Mouse (Mus musculus) forebrain, embryonic 14.5 days (tissue): ENCODE data around the gene Ak5. TPM values are rescaled to one million over a fixed set of nuclear protein-coding genes. Genes with fewer than 3 reads are reported as not detected.

Source experiments
- ATAC-seq: fragments of 200-750 bp; cut with Nextera tagmentation; 2 replicates; pipeline ENCODE4 v1.8.0; 2017; ENCODE audit warnings: mild to moderate bottlenecking, moderate library complexity
- DNase-seq: peaks from one replicate; pipeline ENCODE4 v3.0.0-alpha.2; 2015; ENCODE audit warnings: low spot score
- H3K27ac ChIP-seq: fragments of 300-500 bp; sonication (generic); 2 replicates; pipeline ENCODE4 v1.5.1; 2014; ENCODE audit warnings: low read depth, mild to moderate bottlenecking, control low read depth, low read length, moderate library complexity
- H3K27me3 ChIP-seq: fragments of 300-500 bp; sonication (generic); replicated peaks from 2 replicates; pipeline ENCODE4 v1.6.1; 2014; ENCODE audit warnings: low read length, control low read depth, mixed read lengths; ENCODE audit not compliant: control insufficient read depth, insufficient read depth
- H3K36me3 ChIP-seq: fragments of 300-500 bp; sonication (generic); 2 replicates; pipeline ENCODE4 v1.6.1; 2014; ENCODE audit warnings: low read length, control low read depth; ENCODE audit not compliant: control insufficient read depth, insufficient read depth
- H3K4me1 ChIP-seq: fragments of 300-500 bp; sonication (generic); 2 replicates; pipeline ENCODE4 v1.6.1; 2014; ENCODE audit warnings: antibody characterized with exemption, low read length, control low read depth; ENCODE audit not compliant: control insufficient read depth, insufficient read depth
- H3K4me2 ChIP-seq: fragments of 300-500 bp; sonication (generic); 2 replicates; pipeline ENCODE4 v1.6.1; 2014; ENCODE audit warnings: mild to moderate bottlenecking, control low read depth, low read length
- H3K4me3 ChIP-seq: fragments of 300-500 bp; sonication (generic); 2 replicates; pipeline ENCODE4 v1.5.1; 2014; ENCODE audit warnings: low read depth, low read length, control low read depth
- H3K9ac ChIP-seq: fragments of 300-500 bp; sonication (generic); 2 replicates; pipeline ENCODE4 v1.6.1; 2014; ENCODE audit warnings: mild to moderate bottlenecking, low read length, control low read depth, moderate library complexity
- H3K9me3 ChIP-seq: fragments of 300-500 bp; sonication (generic); replicated peaks from 2 replicates; pipeline ENCODE4 v1.6.1; 2016; ENCODE audit warnings: low read length, control low read depth, mixed read lengths; ENCODE audit not compliant: control insufficient read depth
- WGBS: fragments of 180-500 bp; shearing (Covaris S2); extraction: QIAGEN DNeasy Blood & Tissue Kit; methylation state at CpG from one replicate; pipeline ENCODE4 v1.1.7; 2014; 5-methylcytosine and 5-hydroxymethylcytosine counted together
- polyA plus RNA-seq: library from polyadenylated mRNA; unstranded; fragments of >200 nt; fragmentation: Nextera tagmentation; extraction: Ambion mirVana; gene quantifications from 2 replicates; pipeline ENCODE4 v1.2.1, GENCODE M21; 2014

Gene Ak5
- polyA plus RNA-seq, 1 experiment from 2014 or later: 4.9 TPM

DNA sequence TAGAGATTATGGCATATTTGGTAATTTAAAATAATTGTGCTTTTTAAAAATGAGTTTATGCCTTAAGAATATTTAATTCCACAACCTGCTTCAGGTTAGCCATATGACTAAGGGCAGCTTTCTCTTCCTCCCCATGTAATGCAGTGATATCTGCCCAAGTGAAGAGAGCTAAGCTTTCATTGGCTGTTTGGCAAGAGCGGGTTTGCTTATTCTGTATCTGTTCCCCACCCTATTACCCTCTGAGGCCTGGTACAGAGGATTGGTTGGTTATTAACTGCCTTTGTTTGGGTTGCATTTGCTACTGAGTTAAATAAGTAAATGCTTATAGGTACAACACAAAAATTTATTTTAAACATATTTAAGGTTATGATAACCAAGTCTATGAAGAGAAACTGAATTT, 221.2 kb downstream of the Ak5 start:
- peaks cover 31% of the 10 kb centered on the region for H3K36me3 ChIP-seq
- no peak for DNase-seq

DNA sequence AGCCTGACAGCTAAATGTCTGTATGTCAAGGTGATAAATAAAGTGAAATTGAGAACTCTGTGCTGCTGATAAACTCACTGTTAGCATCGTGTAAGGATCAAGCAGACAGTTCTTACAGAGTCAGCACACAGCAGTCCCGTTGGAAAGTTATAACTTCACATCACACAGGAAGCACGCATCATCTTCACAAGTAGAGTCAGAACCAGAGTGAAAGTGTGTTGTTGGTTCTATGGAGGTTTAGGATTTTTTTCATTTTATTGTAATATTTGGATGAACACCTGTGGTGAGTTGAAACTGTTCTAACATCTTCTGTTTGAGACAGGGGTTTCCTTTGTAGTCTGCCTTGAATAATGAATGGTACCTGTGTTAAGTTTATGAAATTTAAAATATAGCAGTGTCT, 224.0 kb downstream of the Ak5 start:
- Histone ChIP-seq H3K4me2 (no peak overlapping the region), H3K4me1 (no peaks in the 10 kb centered on the region), H3K27ac (no peak overlapping the region), H3K9me3 (no peaks in the 10 kb centered on the region), H3K4me3 (no peak overlapping the region), H3K9ac (no peak overlapping the region), H3K27me3 (no peaks in the 10 kb centered on the region), H3K36me3 (peaks cover 8% of the 10 kb centered on the region)
- ATAC-seq (no peak), DNase-seq (no peak)
- WGBS: 93% methylated on average over 3 of the region's 3 CpGs

More for the DNA sequence above, 221.2 kb downstream of the Ak5 start:
- H3K9ac ChIP-seq: no peak overlapping the region
- H3K27ac ChIP-seq: no peak overlapping the region
- ATAC-seq: no peak
- H3K9me3 ChIP-seq: no peaks in the 10 kb centered on the region
- H3K27me3 ChIP-seq: no peaks in the 10 kb centered on the region
- 100% methylated on average over 1 of the region's 1 CpGs for WGBS
- H3K4me1 ChIP-seq: no peaks in the 10 kb centered on the region
- no peak overlapping the region for H3K4me2 ChIP-seq
- H3K4me3 ChIP-seq: no peak overlapping the region

DNA sequence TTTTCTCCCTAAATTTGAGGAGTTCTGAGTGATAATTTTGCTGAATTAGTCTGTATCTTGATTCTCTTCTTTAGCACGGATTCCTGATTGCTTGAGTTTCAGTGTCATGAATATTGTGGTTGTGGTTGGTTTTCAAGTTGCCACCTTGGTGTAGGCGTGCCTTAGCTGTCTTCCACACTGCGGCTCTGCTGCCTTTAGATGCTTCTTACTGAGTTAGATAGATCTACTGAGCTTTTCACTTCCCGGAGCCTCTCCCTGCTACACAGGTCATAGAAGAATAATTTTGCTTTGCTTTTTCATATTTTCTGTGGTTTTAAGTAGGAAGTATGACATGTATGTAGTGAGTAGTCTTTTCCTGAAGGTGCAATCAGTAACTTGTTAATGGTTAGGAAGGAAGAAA, 225.4 kb downstream of the Ak5 start:
- no peak overlapping the region for H3K27ac ChIP-seq
- DNase-seq (no peak), ATAC-seq (no peak)
- no peaks in the 10 kb centered on the region for H3K27me3 ChIP-seq
- H3K4me1 ChIP-seq: no peaks in the 10 kb centered on the region
- no peak overlapping the region for H3K4me2 ChIP-seq
- H3K9ac ChIP-seq: no peak overlapping the region
- WGBS: 92% methylated on average over 4 of the region's 4 CpGs
- no peaks in the 10 kb centered on the region for H3K36me3 ChIP-seq
- H3K4me3 ChIP-seq: no peak overlapping the region
- no peaks in the 10 kb centered on the region for H3K9me3 ChIP-seq

DNA sequence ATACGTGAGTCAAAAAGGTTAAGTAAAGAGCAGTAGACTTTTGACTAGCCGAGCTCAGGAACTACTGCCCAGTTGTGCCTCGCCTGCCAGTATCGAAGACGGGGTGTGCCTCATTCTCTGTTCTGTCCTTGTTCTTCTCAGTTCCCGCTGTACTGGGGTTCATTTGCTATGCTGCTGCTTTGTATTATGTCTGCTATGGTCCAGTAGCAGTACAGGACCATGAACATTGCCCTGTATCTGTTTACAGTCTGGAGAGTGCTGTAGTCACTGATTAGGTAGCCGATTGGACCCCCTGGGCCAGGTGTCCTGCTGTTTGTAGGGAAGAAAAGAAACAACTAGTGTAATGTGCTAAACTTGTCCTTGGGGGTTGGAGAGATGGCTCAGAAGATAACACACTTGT, 230.1 kb downstream of the Ak5 start:
- no peak for ATAC-seq
- Histone ChIP-seq H3K4me3 (no peak overlapping the region), H3K27ac (no peak overlapping the region), H3K36me3 (no peaks in the 10 kb centered on the region), H3K4me1 (no peaks in the 10 kb centered on the region), H3K4me2 (no peak overlapping the region), H3K9ac (no peak overlapping the region), H3K27me3 (no peaks in the 10 kb centered on the region), H3K9me3 (no peaks in the 10 kb centered on the region)
- no peak for DNase-seq
- 95% methylated on average over 7 of the region's 7 CpGs for WGBS

DNA sequence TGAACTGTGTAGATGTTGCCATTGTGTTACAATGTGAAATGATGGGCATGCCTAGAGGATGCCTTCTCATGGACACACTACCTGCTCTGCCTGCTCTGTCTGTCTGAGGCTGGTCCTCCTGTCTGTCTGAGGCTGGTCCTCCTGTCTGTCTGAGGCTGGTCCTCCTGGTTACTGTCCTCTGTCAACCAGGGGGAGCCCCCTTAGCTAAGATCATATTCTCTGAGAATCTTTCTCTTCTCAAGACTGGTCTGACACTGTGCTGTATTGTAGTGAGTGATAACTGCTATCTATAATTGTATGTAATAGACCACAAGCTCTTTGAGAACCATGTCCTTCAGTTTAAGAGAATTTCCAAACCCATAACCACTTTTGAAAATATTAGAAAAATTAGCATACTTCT, 232.6 kb downstream of the Ak5 start:
- Histone ChIP-seq H3K27ac (no peak overlapping the region), H3K9ac (no peak overlapping the region), H3K36me3 (no peaks in the 10 kb centered on the region), H3K4me3 (no peak overlapping the region), H3K4me1 (no peaks in the 10 kb centered on the region), H3K27me3 (no peaks in the 10 kb centered on the region), H3K9me3 (no peaks in the 10 kb centered on the region), H3K4me2 (no peak overlapping the region)
- no peak for DNase-seq
- ATAC-seq: no peak

DNA sequence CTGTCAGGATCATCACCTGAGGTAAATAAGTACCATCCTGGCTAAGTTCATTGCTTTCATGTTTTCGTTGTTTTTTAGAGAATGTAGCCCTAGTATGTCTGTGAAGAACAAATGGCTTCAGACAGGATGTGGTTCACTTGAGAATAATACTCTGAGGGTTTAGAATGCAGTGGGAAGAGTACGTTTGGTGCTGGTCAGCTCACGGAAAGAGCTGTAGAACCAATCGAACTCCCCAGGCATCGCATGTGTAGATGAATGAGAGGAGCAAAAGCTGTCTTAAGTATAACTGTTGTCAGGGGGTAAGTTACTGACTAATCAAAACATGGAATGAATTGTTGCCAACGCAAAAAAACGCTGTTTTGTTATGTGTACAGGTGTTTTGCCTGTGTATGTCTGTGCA, 235.5 kb downstream of the Ak5 start:
- DNase-seq: no peak
- no peaks in the 10 kb centered on the region for H3K4me1 ChIP-seq

DNA sequence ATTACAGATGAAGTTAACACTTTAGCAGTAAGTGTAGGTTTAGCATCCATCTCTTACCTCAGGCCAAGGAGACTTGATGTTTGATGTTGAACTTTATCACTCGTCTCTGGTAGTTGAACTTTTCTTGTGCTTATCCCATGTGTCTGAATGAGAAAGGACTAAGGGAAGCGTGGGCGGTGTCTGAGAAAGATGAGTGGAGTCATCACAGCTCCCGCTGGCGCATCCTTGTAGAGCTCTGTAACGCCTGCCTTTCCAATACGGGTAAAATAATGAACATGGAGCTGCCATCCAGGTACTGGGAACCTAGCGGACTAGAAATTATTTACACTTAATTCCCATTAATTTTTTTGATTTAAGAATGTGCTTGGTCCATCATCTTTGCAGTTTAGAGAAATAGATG, 239.2 kb downstream of the Ak5 start:
- 91% methylated on average over 8 of the region's 8 CpGs for WGBS
- no peaks in the 10 kb centered on the region for H3K27me3 ChIP-seq
- DNase-seq (no peak), ATAC-seq (no peak)
- no peaks in the 10 kb centered on the region for H3K9me3 ChIP-seq
- H3K9ac ChIP-seq: no peak overlapping the region
- H3K4me1 ChIP-seq: no peaks in the 10 kb centered on the region
- no peak overlapping the region for H3K4me2 ChIP-seq
- H3K27ac ChIP-seq: no peak overlapping the region
- no peak overlapping the region for H3K4me3 ChIP-seq
- H3K36me3 ChIP-seq: peaks cover 18% of the 10 kb centered on the region

More for the DNA sequence above, 235.5 kb downstream of the Ak5 start:
- Histone ChIP-seq H3K9ac (no peak overlapping the region), H3K27me3 (no peaks in the 10 kb centered on the region), H3K4me3 (no peak overlapping the region), H3K27ac (no peak overlapping the region), H3K9me3 (no peaks in the 10 kb centered on the region), H3K4me2 (no peak overlapping the region), H3K36me3 (peaks cover 12% of the 10 kb centered on the region)
- WGBS: 93% methylated on average over 7 of the region's 7 CpGs
- ATAC-seq: no peak

Other genes with a start within 250 kb of the Ak5 start
- 34.0 and 41.4 TPM in 2 replicates for gene Pigk, start 45.7 kb upstream of the Ak5 start, polyA plus RNA-seq